Mouse (Mus musculus) right cerebral cortex, postnatal 25 days (tissue): ENCODE results near the gene Lilr4b.
"Not testable (repeated sequence)": the region's sequence is repeated elsewhere in the genome, so short reads cannot be mapped to it uniquely, and the experiment has no call there.

Source experiments
- DNase-seq: peaks from one replicate; pipeline ENCODE4 v3.0.0; 2022

The Lilr4b gene

DNA sequence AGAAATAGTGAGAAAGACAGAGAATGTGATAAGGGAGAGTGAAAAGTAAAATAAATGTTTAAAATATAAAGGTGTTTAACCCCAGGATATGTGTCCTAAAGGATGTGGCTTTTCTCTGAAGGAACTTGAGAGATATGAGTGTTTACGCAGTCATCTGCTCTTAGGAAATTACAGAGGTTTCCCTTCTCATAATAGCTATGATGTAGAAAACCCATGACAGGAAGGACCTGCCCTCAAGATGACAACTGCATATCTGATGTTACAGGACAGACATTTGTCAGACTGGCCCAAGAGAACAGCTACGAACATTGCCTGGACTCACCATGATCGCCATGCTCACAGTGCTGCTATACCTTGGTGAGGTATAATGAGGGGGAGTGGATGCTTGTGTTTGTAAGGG is at the start of gene Lilr4b, which contains the start of gene Gm49339:
TSS of gene Lilr4b (plus strand) at position 236 of the 400 bp plus-strand sequence.
TSS of gene Gm49339 (plus strand) at position 216 of the 400 bp plus-strand sequence.
- not testable (repeated sequence) for DNase-seq

DNA sequence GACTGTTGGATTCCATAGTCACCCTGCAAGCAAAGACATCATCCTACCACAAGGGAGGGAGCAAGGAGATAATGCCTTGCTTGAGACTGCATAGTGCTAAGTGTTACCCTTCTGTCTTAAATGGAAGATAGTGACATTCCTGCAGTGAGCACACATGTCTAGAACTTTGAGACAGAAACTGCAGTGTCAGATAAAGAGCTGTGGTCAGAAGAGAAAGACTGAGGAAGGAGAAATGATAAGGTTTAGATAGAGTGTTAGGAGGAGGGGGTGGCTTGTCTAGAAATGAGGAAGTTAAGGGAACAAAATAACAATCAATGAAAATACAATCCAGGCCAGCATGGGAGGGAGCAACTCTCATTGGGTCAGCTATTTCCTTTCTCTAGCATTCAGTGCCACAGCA is 47.5 kb upstream of the Lilr4b start:
- no peak for DNase-seq

DNA sequence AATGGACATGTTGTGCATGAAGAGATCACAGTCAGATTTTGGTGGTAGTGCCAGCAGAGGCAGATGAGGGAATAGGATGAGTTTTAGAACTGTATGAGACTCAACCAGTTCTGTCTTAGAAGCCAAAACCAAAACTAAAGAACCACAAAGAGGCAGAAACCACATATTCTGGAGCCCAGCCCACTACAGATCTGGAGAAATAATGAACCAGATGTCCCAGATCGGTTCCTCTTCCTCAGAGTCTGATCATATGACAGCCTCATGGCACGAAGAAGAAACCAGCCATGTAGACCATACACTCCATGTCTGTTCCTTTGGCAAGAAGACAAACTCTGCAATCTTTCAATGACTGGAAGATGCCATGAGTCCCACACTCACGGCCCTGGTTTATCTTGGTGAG is 44.7 kb upstream of the Lilr4b start:
- no peak for DNase-seq

DNA sequence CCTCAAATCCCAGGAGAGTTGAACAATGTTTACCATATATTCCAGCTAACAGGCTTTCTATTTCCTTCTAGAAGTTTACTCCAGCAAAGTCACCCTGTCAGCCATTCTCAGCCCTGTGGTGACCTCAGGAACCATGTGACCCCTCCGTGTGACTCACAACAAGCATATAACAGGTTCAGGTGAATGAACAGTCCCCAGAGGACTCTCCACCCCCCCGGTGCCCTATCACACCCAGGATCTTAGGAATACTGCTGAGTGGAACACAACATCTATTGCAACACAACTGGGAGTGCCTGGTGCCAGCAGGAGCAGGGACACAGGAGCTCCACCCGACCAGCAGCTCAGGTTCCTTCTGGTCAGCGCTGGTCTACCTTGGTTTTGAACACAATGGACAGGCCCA is 28.8 kb upstream of the Lilr4b start:
- no peak for DNase-seq

DNA sequence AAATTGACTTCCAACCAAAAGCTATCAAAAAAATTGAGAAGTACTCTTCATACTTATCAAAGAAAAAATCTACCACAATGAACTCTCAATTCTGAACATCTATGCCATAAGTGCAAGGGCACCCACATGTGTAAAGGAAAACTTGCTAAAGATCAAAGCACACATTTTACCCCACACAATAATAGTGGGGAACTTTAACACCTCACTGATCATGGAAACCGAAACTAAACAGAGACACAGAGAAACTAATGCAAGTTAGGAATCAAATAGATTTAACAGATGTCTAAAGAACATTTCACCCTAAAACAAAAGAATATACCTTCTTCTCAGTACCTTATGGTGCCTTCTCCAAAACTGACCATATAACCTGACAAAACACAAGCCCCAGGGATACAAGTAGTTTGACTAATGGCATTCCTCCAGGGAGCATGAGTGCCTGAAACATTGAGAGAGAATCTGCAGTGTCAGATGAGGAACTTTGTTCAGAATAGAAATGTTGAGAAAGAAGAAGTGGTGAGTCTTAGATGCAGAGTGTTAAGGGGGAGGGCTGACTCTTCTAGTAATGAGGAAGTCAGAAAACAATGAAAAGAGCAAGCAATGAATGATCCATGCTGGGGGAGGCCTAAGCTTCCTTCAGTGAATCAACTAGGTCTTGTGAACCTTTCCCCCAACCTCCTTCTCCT is 26.7 kb upstream of the Lilr4b start:
- no peak for DNase-seq

DNA sequence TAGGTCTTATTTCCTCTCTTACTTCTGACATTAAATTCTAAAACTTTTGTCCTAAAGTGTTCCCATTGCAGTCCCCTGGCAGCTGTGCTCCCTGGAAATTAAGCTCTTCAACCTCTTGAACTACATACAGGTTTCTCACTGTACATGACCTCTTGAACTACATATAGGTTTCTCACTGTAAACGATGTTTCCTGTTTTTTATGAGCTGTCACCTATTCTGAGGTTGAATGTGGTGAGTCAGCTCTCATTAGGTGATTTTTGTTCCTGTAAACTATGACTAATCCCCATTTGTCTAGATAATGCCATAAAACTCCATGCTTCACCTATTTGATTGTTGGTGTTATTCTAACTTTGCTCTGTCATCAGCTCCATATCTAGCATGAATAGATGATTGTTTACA is 26.1 kb upstream of the Lilr4b start:
- no peak for DNase-seq

DNA sequence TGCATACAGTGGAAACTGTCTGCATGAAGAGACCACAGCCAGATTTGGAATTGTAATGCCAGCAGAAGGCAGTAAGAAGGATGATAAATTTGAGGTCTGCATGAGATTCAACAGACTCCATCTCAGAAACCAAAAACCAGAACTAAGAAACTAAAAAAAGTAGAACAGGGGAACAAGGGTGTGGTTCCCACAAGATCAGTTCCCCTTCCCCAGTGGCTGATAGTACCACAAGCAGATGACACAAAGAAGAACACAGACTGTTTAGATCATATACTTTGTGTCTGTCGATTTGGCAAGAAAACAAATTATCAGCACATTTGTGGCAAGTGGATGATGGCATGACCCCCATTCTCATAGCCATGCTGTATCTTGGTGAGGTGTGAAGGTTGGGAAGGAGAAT is 24.7 kb upstream of the Lilr4b start:
- DNase-seq: no peak

DNA sequence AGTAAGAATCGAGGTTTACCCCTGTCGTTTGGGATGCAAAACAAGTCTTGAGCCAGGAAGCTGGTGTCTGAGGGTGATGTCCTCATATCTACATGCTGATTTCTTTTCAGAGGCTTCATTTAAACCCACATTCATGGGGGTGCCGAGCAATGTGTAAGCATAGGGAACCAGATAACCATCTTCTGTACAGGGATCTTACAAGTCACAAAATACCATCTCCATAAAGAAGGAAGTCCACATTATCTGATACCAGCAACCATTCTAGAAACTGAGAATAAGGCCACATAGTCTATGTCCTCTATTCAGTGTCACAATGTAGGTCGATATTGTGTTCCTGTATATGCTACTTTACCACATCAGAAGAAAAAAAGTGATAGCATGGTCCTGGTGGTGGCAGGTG is 24.1 kb upstream of the Lilr4b start:
- no peak for DNase-seq

DNA sequence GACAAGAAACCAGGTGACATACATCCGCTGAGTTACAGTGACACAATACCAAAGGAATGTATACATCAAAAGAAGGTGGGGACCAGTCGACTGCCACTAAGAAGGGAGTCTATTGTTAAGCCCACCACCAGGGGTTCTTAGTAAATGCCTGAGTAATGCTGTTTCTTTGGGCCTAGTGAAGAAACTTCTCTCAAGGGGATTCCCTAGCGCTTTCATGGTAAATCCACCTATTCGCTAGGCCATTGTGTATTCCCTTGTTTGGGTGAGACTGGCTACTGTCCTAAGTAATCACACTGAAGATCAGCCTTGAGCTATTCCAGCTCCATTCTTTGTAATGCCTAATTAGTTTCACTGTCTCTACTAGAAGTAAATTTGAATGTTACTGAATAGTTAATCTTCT is 16.6 kb upstream of the Lilr4b start:
- DNase-seq: not testable (repeated sequence)

DNA sequence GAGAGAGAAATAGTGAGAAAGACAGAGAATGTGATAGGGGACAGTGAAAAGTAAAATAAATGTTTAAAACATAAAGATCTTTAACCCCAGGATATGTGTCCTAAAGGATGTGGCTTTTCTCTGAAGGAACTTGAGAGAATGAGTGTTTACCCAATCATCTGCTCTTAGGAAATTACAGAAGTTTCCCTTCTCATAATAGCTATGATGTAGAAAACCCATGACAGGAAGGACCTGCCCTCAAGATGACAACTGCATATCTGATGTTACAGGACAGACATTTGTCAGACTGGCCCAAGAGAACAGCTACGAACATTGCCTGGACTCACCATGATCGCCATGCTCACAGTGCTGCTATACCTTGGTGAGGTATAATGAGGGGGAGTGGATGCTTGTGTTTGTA is 10.3 kb downstream of the Lilr4b start, which contains the start of gene Lilrb4a:
TSS of gene Lilrb4a (plus strand) at position 266 of the 400 bp plus-strand sequence.
- not testable (repeated sequence) for DNase-seq

DNA sequence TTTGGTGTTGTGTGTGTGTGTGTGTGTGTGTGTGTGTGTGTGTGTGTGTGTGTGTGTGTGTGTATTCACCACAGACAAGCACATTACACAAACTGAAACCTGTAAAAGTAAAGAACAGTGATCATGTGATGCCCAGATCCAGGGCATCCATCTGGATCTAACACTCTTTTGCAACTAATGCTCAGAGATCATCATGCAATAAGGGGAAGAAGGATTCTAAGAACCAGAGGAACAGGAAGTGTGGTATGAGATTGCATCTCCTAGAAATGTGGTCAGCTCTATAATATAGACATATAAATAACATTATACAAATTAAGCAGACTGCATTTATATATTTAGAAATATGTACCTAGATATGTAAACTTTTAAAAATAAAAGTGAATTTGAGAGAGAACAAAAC is 39.6 kb downstream of the Lilr4b start:
- DNase-seq: no peak

DNA sequence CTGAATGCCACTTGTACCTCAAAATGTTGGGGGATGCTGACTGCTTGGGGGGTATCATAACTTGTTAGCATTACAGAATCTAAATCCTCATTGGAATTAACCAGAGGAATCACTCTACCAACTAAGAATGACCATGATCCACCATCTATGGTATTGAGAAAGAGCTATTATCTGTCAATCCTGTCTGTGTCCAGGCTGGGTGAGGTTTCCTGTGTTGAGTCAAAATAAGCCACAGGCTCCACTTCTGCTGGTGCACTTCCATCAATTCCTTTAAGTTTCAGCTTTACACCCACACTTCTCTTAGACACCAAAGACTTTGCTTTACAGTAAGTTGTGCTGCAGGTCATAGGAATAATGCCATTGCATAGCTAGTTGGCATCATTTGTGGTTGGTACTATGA is 41.0 kb downstream of the Lilr4b start:
- DNase-seq: no peak

DNA sequence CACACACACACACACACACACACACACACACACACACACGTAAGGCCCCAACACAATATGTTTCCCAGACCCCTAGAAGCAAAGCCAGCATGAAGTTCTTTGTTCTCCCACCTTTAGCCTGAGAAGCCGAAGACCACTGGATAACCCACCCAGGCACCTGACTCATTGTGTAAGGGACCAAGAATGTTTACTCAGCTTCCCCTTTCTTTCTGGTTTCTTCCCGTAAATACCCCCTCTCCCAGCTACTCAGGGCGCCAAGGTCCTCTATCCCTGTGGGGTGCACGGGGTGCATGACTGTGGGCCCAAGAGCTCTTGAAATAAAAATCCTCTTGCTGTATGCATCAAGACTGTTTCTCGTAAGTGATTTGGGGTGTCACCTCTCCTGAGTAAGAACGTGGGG is 45.7 kb downstream of the Lilr4b start:
- no peak for DNase-seq

DNA sequence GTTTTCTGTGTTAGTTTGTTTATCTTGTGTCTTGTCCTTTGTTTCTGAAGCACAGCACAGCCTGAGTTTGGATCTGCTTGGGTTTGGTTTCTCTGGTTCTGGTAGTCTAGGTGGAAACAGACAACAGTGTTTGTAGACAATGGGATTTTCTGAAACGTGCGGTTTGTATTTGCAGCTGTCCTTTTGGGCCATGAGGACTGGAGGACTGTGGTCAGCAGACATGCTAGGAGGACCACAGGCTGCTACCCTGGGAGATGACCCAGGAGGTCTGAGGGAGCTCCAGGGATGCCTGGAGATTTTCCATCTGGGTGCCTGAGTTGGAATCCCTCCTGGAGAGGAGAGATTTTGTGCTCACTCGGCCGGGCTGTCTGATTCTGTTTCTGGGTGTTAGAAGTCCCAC is 46.2 kb downstream of the Lilr4b start:
- no peak for DNase-seq

DNA sequence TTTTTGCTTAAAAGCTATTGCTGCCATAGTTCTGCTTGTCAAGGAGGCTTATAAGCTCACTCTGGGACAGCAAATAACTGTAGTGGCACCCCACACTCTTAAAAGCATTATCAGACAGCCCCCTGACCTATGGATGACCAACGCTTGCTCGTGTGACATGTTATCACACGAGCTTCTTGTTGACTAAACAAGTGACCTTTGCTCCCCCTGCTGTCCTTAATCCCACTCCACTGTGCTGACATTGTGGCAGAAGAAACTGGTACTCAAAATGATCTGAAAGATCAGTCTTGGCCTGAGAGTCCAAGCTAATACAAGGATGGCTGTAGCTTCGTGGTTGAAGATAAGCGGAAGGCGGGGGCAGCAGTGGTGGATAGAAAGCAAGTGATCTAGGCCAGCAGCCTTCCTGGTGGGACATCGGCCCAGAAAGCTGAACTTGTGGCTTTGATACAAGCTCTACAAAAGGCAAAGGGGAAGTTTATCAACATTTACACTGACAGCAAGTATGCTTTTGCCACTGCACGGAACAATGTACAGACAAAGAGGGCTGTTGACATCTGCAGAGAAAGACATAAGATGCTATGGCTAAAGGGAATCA is 48.5 kb downstream of the Lilr4b start:
- no peak for DNase-seq

DNA sequence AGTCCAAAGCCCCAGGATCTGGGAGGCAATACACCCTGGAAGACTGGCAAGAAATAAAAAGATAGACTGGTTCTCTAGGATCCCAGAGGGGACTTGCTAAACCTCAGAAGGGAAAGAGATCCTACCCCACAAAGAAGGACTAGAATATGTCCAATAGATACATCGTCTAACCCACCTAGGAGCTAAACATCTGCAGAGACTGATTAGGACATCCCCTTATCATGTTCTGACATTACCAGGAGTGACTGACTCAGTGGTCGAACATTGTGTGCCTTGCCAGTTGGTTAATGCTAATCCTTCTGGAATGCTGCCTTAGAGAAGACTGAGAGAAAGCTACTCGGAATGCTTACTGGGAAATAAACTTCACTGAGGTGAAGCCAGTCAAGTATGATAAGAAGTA is 49.1 kb downstream of the Lilr4b start:
- DNase-seq: no peak

DNA sequence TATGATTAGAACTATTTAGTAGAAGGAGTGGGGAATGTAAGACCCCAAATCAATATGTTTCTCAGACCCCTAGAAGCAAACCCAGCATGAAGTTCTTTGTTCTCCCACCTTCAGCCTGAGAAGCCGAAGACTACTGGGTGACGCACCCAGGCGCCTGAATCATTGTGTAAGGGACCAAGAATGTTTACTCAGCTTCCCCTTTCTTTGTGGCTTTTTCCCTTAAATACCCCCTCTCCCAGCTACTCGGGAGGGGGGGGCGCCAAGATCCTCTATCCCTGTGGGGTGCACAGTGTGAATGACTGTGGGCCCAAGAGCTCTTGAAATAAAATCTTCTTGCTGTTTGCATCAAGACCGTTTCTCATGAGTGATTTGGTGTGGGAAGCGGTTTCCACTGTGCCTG is 50.4 kb downstream of the Lilr4b start:
- DNase-seq: no peak
